Mouse (Mus musculus): ENCODE data around the gene Mef2a. TPM values are rescaled to one million over a fixed set of nuclear protein-coding genes. Genes with fewer than 3 reads are reported as not detected.
A peak's percentile ranks its signal among the peaks of the same experiment; 100 is the strongest.

Gene Mef2a
- polyA plus RNA-seq, 1 experiment from 2014 or later: 115 TPM

GRCm38 (mm10) chr7:67390760-67391159, 18.1 kb upstream of the Mef2a start:
- ATAC-seq (replicated peaks; ENCODE audit: insufficient number of reproducible peaks, insufficient read depth, low FRiP score, low read depth): no peak
- Histone ChIP-seq H3K9ac (no peak overlapping the region), H3K27me3 (no peaks in the 10 kb centered on the region), H3K4me3 (no peak overlapping the region), H3K27ac (no peak overlapping the region), H3K4me1 (replicated peaks) (no peaks in the 10 kb centered on the region), H3K36me3 (no peaks in the 10 kb centered on the region), H3K9me3 (replicated peaks) (no peaks in the 10 kb centered on the region), H3K4me2 (no peak overlapping the region)
- WGBS: 64% methylated on average over 5 of the region's 5 CpGs

GRCm38 (mm10) chr7:67390095-67390494, 17.4 kb upstream of the Mef2a start:
- Histone ChIP-seq H3K27me3 (no peaks in the 10 kb centered on the region), H3K9ac (no peak overlapping the region), H3K36me3 (no peaks in the 10 kb centered on the region), H3K9me3 (replicated peaks) (no peaks in the 10 kb centered on the region), H3K27ac (no peak overlapping the region), H3K4me3 (no peak overlapping the region), H3K4me2 (no peak overlapping the region), H3K4me1 (replicated peaks) (no peaks in the 10 kb centered on the region)
- no peak for ATAC-seq (replicated peaks; ENCODE audit: insufficient number of reproducible peaks, insufficient read depth, low FRiP score, low read depth)
- 65% methylated on average over 7 of the region's 7 CpGs for WGBS

GRCm38 (mm10) chr7:67384942-67385872, 12.5 kb upstream of the Mef2a start:
- H3K9me3 ChIP-seq (replicated peaks): no peaks in the 10 kb centered on the region
- H3K4me3 ChIP-seq: no peak overlapping the region
- no peaks in the 10 kb centered on the region for H3K36me3 ChIP-seq
- 64% methylated on average over 6 of the region's 6 CpGs for WGBS
- no peaks in the 10 kb centered on the region for H3K27me3 ChIP-seq
- peaks cover 6% of the 10 kb centered on the region for H3K4me1 ChIP-seq (replicated peaks)
- H3K4me2 ChIP-seq: no peak overlapping the region
- H3K9ac ChIP-seq: no peak overlapping the region
- no peak for ATAC-seq (replicated peaks; ENCODE audit: insufficient number of reproducible peaks, insufficient read depth, low FRiP score, low read depth)
- H3K27ac ChIP-seq: no peak overlapping the region

GRCm38 (mm10) chr7:67380174-67381129, 7.8 kb upstream of the Mef2a start:
- Histone ChIP-seq H3K4me3 (no peak overlapping the region), H3K27ac (peak overlapping the region; percentile 79), H3K4me2 (0 out of 2 replicates have a peak overlapping the region, but pooled peaks have one; percentile 20), H3K27me3 (no peaks in the 10 kb centered on the region), H3K9ac (no peak overlapping the region), H3K9me3 (replicated peaks) (no peaks in the 10 kb centered on the region), H3K4me1 (replicated peaks) (peaks cover 8% of the 10 kb centered on the region), H3K36me3 (no peaks in the 10 kb centered on the region)
- WGBS: 42% methylated on average over 6 of the region's 6 CpGs
- peak; percentile 67; the same call in 1 of the 2 replicates for ATAC-seq (replicated peaks; ENCODE audit: insufficient number of reproducible peaks, insufficient read depth, low FRiP score, low read depth)

- Histone ChIP-seq H3K4me2 (no peak overlapping the region), H3K4me1 (replicated peaks) (peaks cover 29% of the 10 kb centered on the region), H3K27me3 (no peaks in the 10 kb centered on the region), H3K27ac (no peak overlapping the region), H3K4me3 (no peak overlapping the region), H3K36me3 (no peaks in the 10 kb centered on the region), H3K9ac (no peak overlapping the region), H3K9me3 (replicated peaks) (no peaks in the 10 kb centered on the region)
- ATAC-seq (replicated peaks; ENCODE audit: insufficient number of reproducible peaks, insufficient read depth, low FRiP score, low read depth): no peak
- 82% methylated on average over 6 of the region's 6 CpGs for WGBS
Measured at GRCm38 (mm10) chr7:67376796-67377195, 4.1 kb upstream of the Mef2a start.

- Histone ChIP-seq H3K27ac (peak overlapping the region; percentile 100), H3K27me3 (no peaks in the 10 kb centered on the region), H3K9ac (peak overlapping the region; percentile 17; the same call in 1 of the 2 replicates), H3K36me3 (no peaks in the 10 kb centered on the region), H3K4me1 (replicated peaks) (peaks cover 28% of the 10 kb centered on the region), H3K9me3 (replicated peaks) (no peaks in the 10 kb centered on the region), H3K4me2 (peak overlapping the region; percentile 84), H3K4me3 (no peak overlapping the region)
- no peak for ATAC-seq (replicated peaks; ENCODE audit: insufficient number of reproducible peaks, insufficient read depth, low FRiP score, low read depth)
- 32% methylated on average over 5 of the region's 5 CpGs for WGBS
Measured at GRCm38 (mm10) chr7:67373975-67374374, 1.3 kb upstream of the Mef2a start.

- no peak for ATAC-seq (replicated peaks; ENCODE audit: insufficient number of reproducible peaks, insufficient read depth, low FRiP score, low read depth)
- Histone ChIP-seq H3K4me1 (replicated peaks) (peaks cover 31% of the 10 kb centered on the region), H3K36me3 (no peaks in the 10 kb centered on the region), H3K4me2 (peak overlapping the region; percentile 84), H3K27ac (peak overlapping the region; percentile 100), H3K9me3 (replicated peaks) (no peaks in the 10 kb centered on the region), H3K27me3 (no peaks in the 10 kb centered on the region), H3K9ac (peak overlapping the region; percentile 100), H3K4me3 (peak overlapping the region; percentile 96)
- 31% methylated on average over 6 of the region's 6 CpGs for WGBS
Measured at GRCm38 (mm10) chr7:67373584-67373960, 914 bp upstream of the Mef2a start.

GRCm38 (mm10) chr7:67371891-67372672, 576 bp downstream of the Mef2a start:
- H3K27ac ChIP-seq: peak overlapping the region; percentile 100
- H3K4me2 ChIP-seq: peak overlapping the region; percentile 84
- peak; percentile 29 for ATAC-seq (replicated peaks; ENCODE audit: insufficient number of reproducible peaks, insufficient read depth, low FRiP score, low read depth)
- under 1% methylated on average over 38 of the region's 75 CpGs for WGBS
- H3K9ac ChIP-seq: peak overlapping the region; percentile 100
- H3K4me3 ChIP-seq: peak overlapping the region; percentile 96
- H3K9me3 ChIP-seq (replicated peaks): no peaks in the 10 kb centered on the region
- no peaks in the 10 kb centered on the region for H3K36me3 ChIP-seq
- peaks cover 41% of the 10 kb centered on the region for H3K4me1 ChIP-seq (replicated peaks)
- H3K27me3 ChIP-seq: no peaks in the 10 kb centered on the region

- peaks cover 41% of the 10 kb centered on the region for H3K4me1 ChIP-seq (replicated peaks)
- no peaks in the 10 kb centered on the region for H3K9me3 ChIP-seq (replicated peaks)
- WGBS: 6% methylated on average over 10 of the region's 10 CpGs
Measured at GRCm38 (mm10) chr7:67371351-67371890, 1.2 kb downstream of the Mef2a start.

GRCm38 (mm10) chr7:67369645-67370044, 3.0 kb downstream of the Mef2a start:
- WGBS: 35% methylated on average over 4 of the region's 4 CpGs
- H3K36me3 ChIP-seq: no peaks in the 10 kb centered on the region
- peaks cover 43% of the 10 kb centered on the region for H3K4me1 ChIP-seq (replicated peaks)
- peak overlapping the region; percentile 49 for H3K4me2 ChIP-seq
- H3K9me3 ChIP-seq (replicated peaks): no peaks in the 10 kb centered on the region
- no peak overlapping the region for H3K9ac ChIP-seq
- H3K4me3 ChIP-seq: peak overlapping the region; percentile 14; the same call in 1 of the 2 replicates
- H3K27ac ChIP-seq: peak overlapping the region; percentile 11; the same call in 1 of the 2 replicates
- ATAC-seq (replicated peaks; ENCODE audit: insufficient number of reproducible peaks, insufficient read depth, low FRiP score, low read depth): no peak
- no peaks in the 10 kb centered on the region for H3K27me3 ChIP-seq

More at GRCm38 (mm10) chr7:67371351-67371890, 1.2 kb downstream of the Mef2a start:
- Histone ChIP-seq H3K4me2 (peak overlapping the region; percentile 84), H3K27ac (peak overlapping the region; percentile 100), H3K4me3 (peak overlapping the region; percentile 96), H3K9ac (peak overlapping the region; percentile 100), H3K36me3 (no peaks in the 10 kb centered on the region), H3K27me3 (no peaks in the 10 kb centered on the region)
- no peak for ATAC-seq (replicated peaks; ENCODE audit: insufficient number of reproducible peaks, insufficient read depth, low FRiP score, low read depth)

Measured in heart, embryonic 15.5 days (tissue).